Mouse (Mus musculus): ENCODE measurements around the gene Coq4.

GRCm38 (mm10) chr2:29802075-29802826 lies 15.0 kb downstream of the Coq4 start, which contains the start of gene Slc27a4:
- TF ChIP-seq POLR2A (IDR thresholded peaks at IDR 0.05; ENCODE audit: control insufficient read depth in 1 of 2, insufficient read depth in 1 of 2, low read depth in 1 of 2, low read length in 2 of 2, poor library complexity in 1 of 2) (peak; percentile 69 to 73; a peak in 2 of 4 replicates), CTCF (IDR thresholded peaks at IDR 0.05 in 2 of 3, conservative IDR thresholded peaks at IDR 0.05 in 1 of 3; ENCODE audit: control insufficient read depth in 1 of 3, insufficient read depth in 1 of 3, low read depth in 2 of 3, low read length in 3 of 3, poor library complexity in 1 of 3, severe bottlenecking in 1 of 3) (no peak), USF1 (IDR thresholded peaks at IDR 0.05; ENCODE audit: low read depth, low read length) (0 out of 2 replicates have a peak, but pooled peaks have one; percentile 29), POLR2AphosphoS2 (IDR thresholded peaks at IDR 0.05; ENCODE audit: low read length) (no peak), UBTF (IDR thresholded peaks at IDR 0.05; ENCODE audit: borderline replicate concordance, insufficient read depth, low read depth, low read length) (no peak), CHD2 (IDR thresholded peaks at IDR 0.05; ENCODE audit: low read length) (no peak)

All from MEL (cell line).